Mouse (Mus musculus): ENCODE results near the gene Clec4b2.
"Not testable (repeated sequence)": the region's sequence is repeated elsewhere in the genome, so short reads cannot be mapped to it uniquely, and the experiment has no call there.

- TF ChIP-seq GATA1 (IDR thresholded peaks at IDR 0.05; ENCODE audit: borderline replicate concordance, low read length); FLI1 (IDR thresholded peaks at IDR 0.05; ENCODE audit: low read length): not testable (repeated sequence)
Measured at GRCm38 (mm10) chr6:123184862-123185261, 12.2 kb downstream of the Clec4b2 start.
